Mouse (Mus musculus): Measurements from ENCODE around the gene Lsm11. TPM values are rescaled to one million over a fixed set of nuclear protein-coding genes. Genes with fewer than 3 reads are reported as not detected.
A peak's percentile ranks its signal among the peaks of the same experiment; 100 is the strongest.
"Not testable (repeated sequence)": the region's sequence is repeated elsewhere in the genome, so short reads cannot be mapped to it uniquely, and the experiment has no call there.

The Lsm11 gene
- polyA plus RNA-seq, 1 experiment from 2014 or later, result 6.8 TPM

DNA sequence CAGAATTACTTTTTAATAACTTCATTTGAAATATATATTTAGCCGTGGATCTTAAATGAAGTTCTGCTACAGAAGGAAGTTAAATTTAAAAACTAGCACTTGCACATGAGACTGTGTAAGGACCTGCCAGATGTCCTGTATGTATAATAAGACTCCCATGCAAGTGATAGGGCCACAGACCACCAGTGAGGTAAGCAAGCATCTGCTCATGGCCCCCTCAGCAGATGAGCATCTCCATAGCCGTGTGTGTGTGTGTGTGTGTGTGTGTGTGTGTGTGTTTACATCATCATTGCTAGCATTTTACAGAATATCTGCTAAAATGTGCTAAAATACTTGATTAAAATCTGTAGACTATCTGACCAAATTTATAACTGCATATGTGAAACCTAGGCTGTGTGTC is 47.3 kb downstream of the Lsm11 start:
- Histone ChIP-seq H3K4me3 (no peak overlapping the region), H3K36me3 (peaks cover 66% of the 10 kb centered on the region), H3K27me3 (no peaks in the 10 kb centered on the region), H3K27ac (no peak overlapping the region), H3K9me3 (no peaks in the 10 kb centered on the region), H3K4me2 (replicated peaks) (no peak overlapping the region), H3K9ac (no peak overlapping the region), H3K4me1 (peaks cover 10% of the 10 kb centered on the region)
- WGBS, result 86% methylated on average over 2 of the region's 2 CpGs
- ATAC-seq (ENCODE audit: low FRiP score, low read depth), result no peak

DNA sequence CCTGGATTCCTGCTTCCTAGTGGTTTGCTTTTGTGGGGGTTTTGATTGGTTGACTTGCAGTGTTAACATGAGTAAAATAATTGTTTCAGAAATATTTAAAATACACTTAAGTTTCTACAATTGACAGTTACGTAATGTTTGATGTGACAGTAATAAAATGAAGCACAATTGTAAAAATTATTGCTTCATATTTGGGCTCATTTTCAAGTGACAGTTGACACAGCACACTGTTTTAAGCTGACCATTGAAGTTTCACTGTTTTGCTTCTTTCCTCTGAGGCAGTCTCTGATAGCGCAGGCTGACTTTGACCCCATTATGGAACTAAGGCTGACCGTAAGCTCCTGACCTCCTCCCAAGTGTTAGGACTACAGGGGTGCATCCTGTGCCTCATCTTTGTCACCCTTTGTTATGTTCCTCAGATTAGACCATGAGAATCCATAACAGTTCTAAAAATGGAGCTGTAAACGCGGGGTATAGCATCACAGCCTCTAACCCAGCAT is 51.8 kb downstream of the Lsm11 start:
- Histone ChIP-seq H3K4me1 (no peaks in the 10 kb centered on the region), H3K36me3 (peaks cover 91% of the 10 kb centered on the region), H3K4me2 (replicated peaks) (no peak overlapping the region), H3K27ac (no peak overlapping the region), H3K27me3 (no peaks in the 10 kb centered on the region), H3K9ac (no peak overlapping the region), H3K9me3 (no peaks in the 10 kb centered on the region), H3K4me3 (no peak overlapping the region)
- WGBS, result 93% methylated on average over 5 of the region's 5 CpGs
- no peak for ATAC-seq (ENCODE audit: low FRiP score, low read depth)

DNA sequence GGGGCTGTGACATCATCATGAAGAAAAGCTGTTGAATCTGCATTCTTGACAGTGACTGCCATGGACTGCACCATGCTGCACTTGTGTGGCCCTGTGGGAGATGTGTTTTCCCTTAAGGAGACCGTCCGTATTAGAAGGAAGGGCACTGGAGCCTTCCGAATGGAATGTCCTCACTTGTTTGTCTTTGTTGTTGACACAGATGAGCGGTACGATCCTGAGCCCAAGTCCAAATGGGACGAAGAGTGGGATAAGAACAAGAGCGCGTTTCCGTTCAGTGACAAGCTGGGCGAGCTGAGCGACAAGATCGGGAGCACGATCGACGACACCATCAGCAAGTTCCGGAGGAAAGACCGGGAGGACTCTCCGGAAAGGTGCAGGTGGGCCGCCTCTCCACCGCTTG is 54.3 kb downstream of the Lsm11 start:
- peaks cover 14% of the 10 kb centered on the region for H3K4me1 ChIP-seq
- H3K4me3 ChIP-seq, result no peak overlapping the region
- no peaks in the 10 kb centered on the region for H3K27me3 ChIP-seq
- no peak for ATAC-seq (ENCODE audit: low FRiP score, low read depth)
- H3K27ac ChIP-seq, result no peak overlapping the region
- no peaks in the 10 kb centered on the region for H3K9me3 ChIP-seq
- H3K4me2 ChIP-seq (replicated peaks), result no peak overlapping the region
- H3K36me3 ChIP-seq, result peaks cover 94% of the 10 kb centered on the region
- WGBS, result 96% methylated on average over 20 of the region's 20 CpGs
- no peak overlapping the region for H3K9ac ChIP-seq

DNA sequence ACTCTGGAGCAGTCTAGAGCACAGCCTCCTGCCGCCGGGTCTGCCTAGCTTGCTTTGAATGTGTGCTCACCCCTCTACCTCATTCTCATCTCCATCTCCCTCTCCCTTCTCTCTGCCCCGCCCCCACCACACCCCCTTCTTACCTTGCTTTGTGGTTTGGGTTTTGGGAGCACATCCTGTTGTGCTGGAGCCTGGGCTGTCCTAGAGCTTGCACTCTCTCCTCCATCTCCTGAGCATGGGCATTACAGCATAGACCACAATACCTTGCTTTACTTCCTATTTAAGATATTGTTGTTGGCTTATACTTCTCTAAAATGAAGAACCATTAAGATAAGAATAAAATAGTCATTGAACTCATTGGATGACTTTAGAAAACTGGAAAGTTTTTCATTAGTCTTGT is 54.8 kb downstream of the Lsm11 start:
- 85% methylated on average over 3 of the region's 3 CpGs for WGBS

DNA sequence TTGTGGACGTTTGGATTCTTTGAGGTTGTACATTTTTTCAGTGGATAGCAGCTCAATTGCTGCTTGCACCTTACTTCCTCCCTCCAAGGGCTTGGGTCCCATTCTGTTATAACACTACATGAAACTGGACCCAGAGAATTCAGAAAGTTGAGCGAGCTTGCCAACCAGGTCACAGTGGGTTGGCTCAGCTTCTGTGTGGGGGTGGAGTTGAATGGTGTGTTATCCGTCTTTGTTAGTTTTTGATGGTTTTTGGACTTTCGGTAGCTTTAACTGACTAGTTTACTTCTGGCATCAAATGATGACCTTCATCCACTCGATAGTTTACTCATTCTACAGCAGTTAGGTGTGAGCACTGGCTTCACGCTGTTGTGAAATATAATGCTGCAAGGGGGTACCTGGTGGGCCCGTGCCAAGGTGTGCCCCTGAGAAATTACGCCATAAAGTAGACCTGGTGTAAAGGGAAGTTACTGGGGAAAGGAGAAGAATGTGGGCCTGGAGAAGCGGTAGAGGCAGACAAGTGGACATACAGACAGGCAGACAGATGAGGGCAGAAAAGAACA is 56.2 kb downstream of the Lsm11 start:
- no peaks in the 10 kb centered on the region for H3K9me3 ChIP-seq
- no peak overlapping the region for H3K27ac ChIP-seq
- H3K36me3 ChIP-seq, result peaks cover 81% of the 10 kb centered on the region
- H3K4me1 ChIP-seq, result peaks cover 19% of the 10 kb centered on the region
- no peak overlapping the region for H3K9ac ChIP-seq
- H3K27me3 ChIP-seq, result no peaks in the 10 kb centered on the region
- H3K4me2 ChIP-seq (replicated peaks), result no peak overlapping the region
- no peak for ATAC-seq (ENCODE audit: low FRiP score, low read depth)
- 84% methylated on average over 9 of the region's 9 CpGs for WGBS
- H3K4me3 ChIP-seq, result no peak overlapping the region

More for the DNA sequence above, 54.8 kb downstream of the Lsm11 start:
- Histone ChIP-seq H3K9me3 (no peaks in the 10 kb centered on the region), H3K4me3 (no peak overlapping the region), H3K4me2 (replicated peaks) (no peak overlapping the region), H3K27me3 (no peaks in the 10 kb centered on the region), H3K36me3 (peaks cover 93% of the 10 kb centered on the region), H3K4me1 (peaks cover 14% of the 10 kb centered on the region), H3K9ac (no peak overlapping the region), H3K27ac (no peak overlapping the region)
- ATAC-seq (ENCODE audit: low FRiP score, low read depth), result no peak

DNA sequence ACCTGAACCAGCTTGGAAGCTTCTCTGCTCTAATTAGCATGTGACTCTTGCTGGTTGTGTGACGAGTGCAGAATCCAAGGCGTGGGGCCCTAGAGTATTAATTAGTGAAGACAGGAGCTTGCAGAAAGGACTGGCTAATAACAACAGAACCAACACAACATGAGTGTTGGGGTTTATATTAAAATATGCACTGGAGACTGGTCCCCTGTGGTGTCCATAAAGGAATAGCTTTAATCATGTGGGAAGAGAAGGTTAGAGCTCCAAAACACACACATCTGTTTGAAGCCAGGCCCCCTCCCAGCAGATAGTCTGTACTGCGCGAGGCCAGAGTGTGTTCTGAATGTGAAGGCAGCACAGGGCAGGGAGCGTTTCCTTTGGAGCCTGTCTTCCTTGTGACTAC is 58.1 kb downstream of the Lsm11 start:
- H3K27me3 ChIP-seq, result no peaks in the 10 kb centered on the region
- no peak overlapping the region for H3K9ac ChIP-seq
- no peak overlapping the region for H3K27ac ChIP-seq
- WGBS, result 57% methylated on average over 5 of the region's 5 CpGs
- 0 out of 2 replicates have a peak, but pooled peaks have one; percentile 9 for ATAC-seq (ENCODE audit: low FRiP score, low read depth)
- peaks cover 62% of the 10 kb centered on the region for H3K36me3 ChIP-seq
- H3K9me3 ChIP-seq, result no peaks in the 10 kb centered on the region
- H3K4me1 ChIP-seq, result peaks cover 37% of the 10 kb centered on the region
- no peak overlapping the region for H3K4me2 ChIP-seq (replicated peaks)
- H3K4me3 ChIP-seq, result no peak overlapping the region

DNA sequence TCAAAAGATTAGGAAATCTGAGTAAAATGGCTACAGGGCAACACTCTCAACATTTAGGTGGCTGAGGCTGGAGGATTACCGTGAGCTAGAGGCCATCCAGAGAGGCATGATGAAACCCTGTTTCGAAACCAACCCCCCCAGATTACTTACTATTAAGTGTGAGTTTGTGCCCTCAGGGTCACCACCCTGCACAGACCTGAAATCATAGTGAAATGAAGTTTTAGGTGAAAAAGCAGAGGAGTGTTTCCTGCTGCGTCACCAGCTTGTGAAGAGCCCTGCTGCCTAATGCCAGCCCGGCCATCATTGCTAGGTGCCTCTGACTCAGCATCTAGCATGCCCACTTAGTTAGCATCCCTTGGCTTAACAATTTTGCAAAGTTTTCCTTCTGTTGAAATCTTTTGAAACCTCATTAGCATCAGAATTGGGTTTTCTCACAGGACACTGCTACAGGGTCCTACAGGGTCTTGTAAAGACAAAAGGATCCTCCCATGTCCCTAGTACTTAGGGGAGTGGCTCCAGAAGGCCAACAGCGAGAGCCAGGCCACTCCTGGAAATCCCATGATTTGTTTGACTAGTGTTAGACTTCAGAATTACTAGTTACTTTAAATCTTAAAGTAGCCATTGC is 59.0 kb downstream of the Lsm11 start:
- ATAC-seq (ENCODE audit: low FRiP score, low read depth), result no peak
- Histone ChIP-seq H3K4me3 (no peak overlapping the region), H3K36me3 (peaks cover 53% of the 10 kb centered on the region), H3K9me3 (no peaks in the 10 kb centered on the region), H3K27ac (no peak overlapping the region), H3K9ac (no peak overlapping the region), H3K4me2 (replicated peaks) (no peak overlapping the region), H3K27me3 (no peaks in the 10 kb centered on the region), H3K4me1 (peaks cover 41% of the 10 kb centered on the region)
- WGBS, result 74% methylated on average over 5 of the region's 5 CpGs

DNA sequence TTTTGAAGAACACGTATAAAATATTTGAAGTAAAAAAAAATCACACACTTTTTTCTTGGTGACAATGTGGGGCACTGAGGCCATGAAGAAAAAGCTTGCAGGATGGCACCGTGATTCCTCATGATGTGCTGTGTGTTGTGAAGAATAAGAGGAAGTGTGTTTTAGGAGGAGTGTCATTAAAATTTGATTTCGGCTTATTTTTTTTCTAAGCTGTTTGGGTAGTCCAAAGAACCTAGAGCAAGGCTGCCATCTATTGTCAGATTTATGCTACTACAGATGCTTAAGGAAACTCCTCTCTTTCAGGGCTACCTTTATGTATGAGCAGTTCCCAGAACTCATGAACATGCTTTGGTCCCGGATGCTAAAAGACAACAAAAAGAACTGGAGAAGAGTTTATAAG is 60.7 kb downstream of the Lsm11 start:
- Histone ChIP-seq H3K9ac (no peak overlapping the region), H3K36me3 (peaks cover 36% of the 10 kb centered on the region), H3K4me1 (peaks cover 58% of the 10 kb centered on the region), H3K4me3 (no peak overlapping the region), H3K9me3 (no peaks in the 10 kb centered on the region), H3K4me2 (replicated peaks) (no peak overlapping the region), H3K27ac (no peak overlapping the region), H3K27me3 (no peaks in the 10 kb centered on the region)
- no peak for ATAC-seq (ENCODE audit: low FRiP score, low read depth)
- WGBS, result 37% methylated on average over 4 of the region's 4 CpGs

DNA sequence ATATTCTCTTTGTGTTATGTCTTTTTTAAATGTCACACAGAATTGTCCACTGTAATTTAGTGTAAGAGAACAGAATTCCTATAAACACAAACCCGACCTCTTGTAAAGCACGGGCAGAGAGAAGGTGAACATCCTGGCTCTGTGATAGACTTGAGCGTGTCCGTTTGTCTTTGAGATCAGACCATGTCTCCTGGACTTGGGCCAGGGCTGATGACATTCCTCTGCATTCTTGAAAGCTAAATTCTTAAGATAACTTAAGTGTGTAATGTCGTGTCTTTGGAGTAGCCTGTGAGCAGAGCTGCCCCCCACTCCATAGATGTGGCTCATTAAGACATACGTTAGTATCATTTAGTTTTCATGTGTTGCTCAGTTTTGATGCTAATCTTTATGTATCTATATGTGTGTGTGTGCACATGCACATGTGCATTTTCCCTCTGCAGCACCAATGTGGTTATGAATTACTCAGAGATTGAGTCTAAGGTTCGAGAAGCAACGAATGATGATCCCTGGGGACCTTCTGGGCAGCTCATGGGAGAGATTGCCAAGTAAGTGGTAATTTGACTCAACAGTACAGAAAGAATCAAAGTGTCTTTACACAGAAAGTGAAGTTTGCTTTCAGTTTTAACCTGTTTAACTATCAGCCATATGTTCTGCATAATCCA is 61.3 kb downstream of the Lsm11 start:
- H3K9me3 ChIP-seq, result no peaks in the 10 kb centered on the region
- 44% methylated on average over 8 of the region's 8 CpGs for WGBS
- H3K36me3 ChIP-seq, result peaks cover 30% of the 10 kb centered on the region
- H3K27ac ChIP-seq, result peak overlapping the region; percentile 16; the same call in 1 of the 2 replicates
- H3K4me2 ChIP-seq (replicated peaks), result no peak overlapping the region
- H3K9ac ChIP-seq, result no peak overlapping the region
- peaks cover 64% of the 10 kb centered on the region for H3K4me1 ChIP-seq
- H3K27me3 ChIP-seq, result no peaks in the 10 kb centered on the region
- H3K4me3 ChIP-seq, result no peak overlapping the region
- ATAC-seq (ENCODE audit: low FRiP score, low read depth), result no peak

DNA sequence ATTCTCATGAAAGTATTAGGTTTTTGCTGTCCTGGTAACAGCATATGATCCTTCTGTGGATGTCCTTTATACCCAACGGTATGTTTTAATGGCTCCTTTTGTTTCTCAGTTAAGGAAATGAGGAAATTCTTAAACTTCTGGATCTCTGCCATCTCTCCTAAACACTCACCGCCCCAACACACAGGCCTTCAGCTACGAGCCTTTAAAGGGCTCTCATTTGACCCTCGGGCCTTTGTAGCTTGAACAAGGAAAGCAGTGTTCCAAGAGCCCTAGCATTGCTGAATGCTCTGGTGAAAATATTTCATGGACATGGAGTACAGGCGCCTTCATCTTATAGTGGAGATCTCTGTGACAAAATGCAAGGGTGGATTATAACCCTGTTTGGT is 63.1 kb downstream of the Lsm11 start:
- H3K36me3 ChIP-seq, result peaks cover 14% of the 10 kb centered on the region
- no peaks in the 10 kb centered on the region for H3K27me3 ChIP-seq
- H3K4me3 ChIP-seq, result no peak overlapping the region
- peaks cover 66% of the 10 kb centered on the region for H3K4me1 ChIP-seq
- H3K9ac ChIP-seq, result no peak overlapping the region
- no peak overlapping the region for H3K4me2 ChIP-seq (replicated peaks)
- WGBS, result 18% methylated on average over 5 of the region's 5 CpGs
- no peak overlapping the region; the same call in 1 of the 2 replicates for H3K27ac ChIP-seq
- H3K9me3 ChIP-seq, result no peaks in the 10 kb centered on the region
- peak; percentile 69 for ATAC-seq (ENCODE audit: low FRiP score, low read depth)

DNA sequence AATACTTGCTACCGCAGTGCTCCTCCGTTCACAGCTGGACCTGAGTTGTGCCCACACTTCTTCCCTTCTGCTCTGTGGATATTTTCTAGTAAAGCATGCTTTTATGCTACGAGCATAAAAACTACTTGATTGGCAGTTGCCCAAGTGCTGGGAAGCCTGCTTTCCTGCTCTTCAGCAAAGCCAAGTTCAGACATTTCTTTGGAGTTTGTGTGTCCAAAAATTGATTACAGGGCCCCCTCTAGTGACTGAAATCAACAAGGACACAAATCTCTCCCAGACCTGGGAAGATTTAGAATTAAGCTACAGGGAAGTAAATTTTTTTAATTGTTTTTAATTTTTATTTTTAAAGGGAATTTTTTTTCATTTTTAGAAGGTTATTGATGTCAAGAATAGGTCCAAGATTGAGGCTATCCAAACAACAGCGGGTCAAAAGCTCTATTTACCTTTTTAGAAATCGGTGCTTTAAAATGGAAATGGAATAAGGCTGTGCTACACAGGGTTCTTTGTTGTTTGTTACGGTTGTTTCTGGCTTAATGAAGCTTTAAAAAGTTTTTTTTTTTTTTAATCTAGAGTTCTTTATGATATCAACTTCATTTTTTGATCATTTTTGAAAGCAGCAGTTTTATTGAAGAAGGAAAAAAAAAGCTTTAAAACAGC is 63.6 kb downstream of the Lsm11 start:
- no peak for ATAC-seq (ENCODE audit: low FRiP score, low read depth)
- H3K4me3 ChIP-seq, result no peak overlapping the region
- peak overlapping the region; percentile 26; the same call in 1 of the 2 replicates for H3K4me2 ChIP-seq (replicated peaks)
- H3K27me3 ChIP-seq, result no peaks in the 10 kb centered on the region
- no peak overlapping the region for H3K9ac ChIP-seq
- H3K36me3 ChIP-seq, result peaks cover 10% of the 10 kb centered on the region
- 31% methylated on average over 6 of the region's 6 CpGs for WGBS
- peak overlapping the region; percentile 52; the same call in 1 of the 2 replicates for H3K27ac ChIP-seq
- H3K4me1 ChIP-seq, result peaks cover 61% of the 10 kb centered on the region
- H3K9me3 ChIP-seq, result no peaks in the 10 kb centered on the region

DNA sequence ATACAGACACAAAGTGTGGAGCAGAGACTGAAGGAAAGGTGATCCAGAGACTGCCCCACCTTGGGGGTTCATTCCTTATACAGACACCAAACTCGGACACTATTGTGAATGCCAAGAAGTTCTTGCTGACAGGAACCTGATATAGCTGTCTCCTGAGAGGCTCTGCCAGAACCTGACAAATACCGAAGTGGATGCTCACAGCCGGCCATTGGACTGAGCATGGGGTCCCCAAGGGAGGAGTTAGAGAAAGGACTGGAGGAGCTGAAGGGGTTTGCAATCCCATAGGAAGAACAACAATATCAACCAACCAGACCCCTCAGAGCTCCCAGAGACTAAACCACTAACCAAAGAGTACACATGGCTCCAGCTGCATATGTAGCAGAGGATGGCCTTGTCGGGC is 65.4 kb downstream of the Lsm11 start:
- WGBS, result 71% methylated on average over 4 of the region's 4 CpGs
- H3K9me3 ChIP-seq; H3K4me3 ChIP-seq; H3K36me3 ChIP-seq; H3K4me2 ChIP-seq (replicated peaks); H3K27me3 ChIP-seq; H3K27ac ChIP-seq; ATAC-seq (ENCODE audit: low FRiP score, low read depth); H3K9ac ChIP-seq: not testable (repeated sequence)
- peaks cover 55% of the 10 kb centered on the region for H3K4me1 ChIP-seq

All from limb, embryonic 13.5 days (tissue).